Mouse (Mus musculus): ENCODE data around the gene Eif4e2.

The Eif4e2 gene

DNA sequence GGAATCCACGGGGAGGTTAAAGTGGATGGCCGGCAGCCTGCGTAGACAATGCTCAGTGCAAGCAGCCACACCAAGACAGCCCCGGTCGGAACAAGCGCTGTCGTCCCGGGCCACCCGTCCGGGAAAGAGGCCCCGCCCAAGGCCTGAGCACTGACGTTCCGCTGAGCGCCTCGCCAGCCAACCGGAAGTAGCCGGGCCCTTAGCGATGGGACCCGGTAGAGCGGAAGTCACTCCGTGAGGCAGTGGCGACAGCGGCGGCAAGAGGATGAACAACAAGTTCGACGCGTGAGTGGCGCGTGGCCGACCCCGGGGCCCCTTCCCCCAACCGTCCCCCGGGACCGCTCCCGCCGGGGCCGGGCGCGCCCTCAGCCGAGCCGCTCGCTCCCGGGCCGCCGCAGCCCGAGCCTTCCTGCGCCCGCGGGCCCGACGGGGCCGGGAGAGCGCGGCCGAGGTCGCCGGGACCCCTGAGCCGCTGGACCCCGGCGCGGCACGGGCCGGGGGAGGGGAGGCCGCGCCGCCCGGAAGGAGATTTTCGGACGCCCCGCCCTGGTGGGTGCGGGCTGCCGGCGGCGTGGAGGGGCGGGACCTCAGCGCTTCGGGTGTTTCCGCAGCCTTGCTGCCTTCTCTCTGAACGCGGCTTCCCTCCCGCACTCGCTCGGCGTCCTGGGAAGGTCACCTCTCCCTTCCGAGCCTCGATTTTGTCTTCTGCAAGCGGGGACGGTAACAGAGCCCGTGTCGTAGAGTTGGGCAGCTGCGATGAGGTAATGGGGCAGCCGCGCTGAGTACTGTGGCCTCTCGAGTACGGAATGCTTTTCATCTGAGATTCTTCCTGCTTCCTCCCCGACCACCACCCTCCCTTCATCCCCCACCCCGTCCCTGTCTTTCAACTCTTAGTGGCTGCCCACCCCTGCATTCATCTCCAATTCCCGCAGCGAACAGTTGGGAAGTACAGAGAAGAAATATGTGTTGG lies at the start of gene Eif4e2:
Gene Eif4e2, plus strand, starts transcription at position 180 of the 970 bp plus-strand sequence.
- peak; percentile 94 for DNase-seq (ENCODE audit: low read depth)

DNA sequence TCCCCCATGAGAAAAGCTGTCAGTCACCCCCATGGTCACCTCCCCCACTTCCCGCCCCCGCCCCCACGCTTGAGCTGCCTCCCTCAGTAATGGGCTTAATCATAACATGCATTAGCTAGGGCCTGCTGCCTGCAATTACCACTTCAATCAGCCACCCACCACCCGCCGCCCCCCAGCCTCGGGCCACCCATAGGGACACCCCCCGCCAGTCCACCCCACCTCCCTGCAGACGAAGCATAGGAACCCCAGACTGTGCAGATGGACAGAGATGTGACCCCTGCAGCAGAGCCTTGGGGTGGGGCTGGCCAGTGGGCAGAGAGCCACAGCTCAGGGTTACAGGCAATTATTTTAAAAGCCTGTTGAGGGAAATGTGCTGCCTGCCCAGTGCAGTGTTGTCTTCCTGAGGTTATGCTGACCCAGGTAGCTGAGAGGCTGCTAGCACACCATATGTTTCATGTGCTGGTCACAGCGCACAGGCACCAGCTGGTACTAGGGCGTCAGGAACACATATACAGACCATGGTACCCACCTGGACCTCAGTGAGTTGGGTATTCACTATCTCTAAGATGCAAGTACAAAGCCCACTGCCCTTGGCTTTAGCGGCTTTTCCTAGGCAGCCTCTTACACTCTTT lies 49.4 kb upstream of the Eif4e2 start:
- DNase-seq (ENCODE audit: low read depth): no peak

DNA sequence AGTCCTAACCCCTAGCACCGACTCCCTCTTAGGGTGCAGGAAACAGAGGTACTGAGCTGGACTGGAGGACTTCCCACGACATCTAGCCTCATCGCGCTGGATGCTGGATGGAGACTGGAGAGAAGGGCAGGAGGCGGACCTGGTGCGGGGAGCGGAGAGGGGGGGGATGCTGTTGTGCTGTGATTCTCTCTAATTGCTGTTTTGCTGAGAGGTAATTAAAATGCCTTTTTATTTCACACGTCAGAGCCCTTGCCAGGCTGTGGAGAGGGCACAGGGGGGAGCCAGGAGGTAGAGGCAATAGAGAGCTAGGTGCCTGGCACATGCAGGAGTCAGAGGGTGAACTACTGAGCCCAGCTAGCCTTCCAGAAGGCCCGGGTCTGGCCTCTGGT lies 48.9 kb upstream of the Eif4e2 start:
- no peak for DNase-seq (ENCODE audit: low read depth)

DNA sequence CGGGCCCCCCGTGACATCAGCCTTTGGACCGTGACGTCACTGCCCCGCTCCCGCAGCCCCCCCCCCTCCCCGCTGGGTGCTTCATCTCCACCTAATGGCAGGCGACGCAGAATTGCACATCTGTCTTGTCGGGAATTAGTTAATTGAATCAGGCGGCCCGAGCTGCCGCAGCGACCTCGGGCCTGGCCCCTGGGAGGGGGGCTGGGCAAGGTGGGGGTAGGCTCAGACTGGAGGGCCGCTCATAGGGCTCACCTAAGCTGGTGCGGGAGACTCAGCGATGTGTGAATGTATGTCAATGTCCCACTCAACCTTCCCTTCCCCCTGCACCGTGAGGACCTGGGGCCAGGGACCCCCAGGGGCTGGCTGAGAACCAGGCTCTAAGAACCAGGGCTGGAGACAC lies 43.3 kb upstream of the Eif4e2 start:
- no peak for DNase-seq (ENCODE audit: low read depth)

DNA sequence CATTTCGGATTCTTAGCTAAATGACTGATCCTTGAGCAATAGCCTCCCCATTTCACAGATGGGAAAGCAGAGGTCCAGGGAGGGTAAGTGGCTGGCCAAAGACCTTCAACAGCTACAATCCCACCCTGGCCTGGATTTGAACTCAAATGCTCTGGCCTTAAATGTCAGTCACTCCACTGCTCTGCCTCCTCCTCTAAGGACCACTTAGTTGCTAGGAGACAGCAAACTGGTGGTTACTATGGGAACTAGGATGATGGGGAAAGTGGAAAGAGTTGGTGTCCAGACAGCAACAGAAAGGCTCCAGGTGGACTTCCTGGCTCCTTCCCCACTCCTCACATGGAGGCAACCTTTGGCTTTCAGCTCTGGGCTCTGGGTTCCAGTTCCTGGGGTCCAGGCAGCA lies 42.4 kb upstream of the Eif4e2 start:
- no peak for DNase-seq (ENCODE audit: low read depth)

DNA sequence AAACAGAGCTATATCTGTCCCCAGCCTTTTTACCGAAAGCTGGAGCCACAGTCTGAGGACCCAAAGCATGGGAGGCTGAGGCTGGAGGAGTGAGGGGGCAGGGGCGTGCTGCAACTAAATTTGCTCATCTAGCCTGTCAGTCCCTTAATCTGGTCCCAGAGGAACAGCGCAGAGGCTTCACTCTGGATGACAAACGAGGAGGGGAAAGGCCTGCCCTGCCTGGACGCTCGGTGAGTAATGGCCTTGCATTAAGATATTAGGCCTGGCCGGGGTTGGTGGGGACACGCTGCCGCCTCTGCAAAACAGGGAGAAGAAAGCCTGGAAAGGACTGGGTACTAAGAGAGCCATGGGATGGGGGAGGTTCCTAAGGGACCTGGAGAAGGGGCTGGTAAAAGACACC lies 41.4 kb upstream of the Eif4e2 start:
- DNase-seq (ENCODE audit: low read depth): no peak

DNA sequence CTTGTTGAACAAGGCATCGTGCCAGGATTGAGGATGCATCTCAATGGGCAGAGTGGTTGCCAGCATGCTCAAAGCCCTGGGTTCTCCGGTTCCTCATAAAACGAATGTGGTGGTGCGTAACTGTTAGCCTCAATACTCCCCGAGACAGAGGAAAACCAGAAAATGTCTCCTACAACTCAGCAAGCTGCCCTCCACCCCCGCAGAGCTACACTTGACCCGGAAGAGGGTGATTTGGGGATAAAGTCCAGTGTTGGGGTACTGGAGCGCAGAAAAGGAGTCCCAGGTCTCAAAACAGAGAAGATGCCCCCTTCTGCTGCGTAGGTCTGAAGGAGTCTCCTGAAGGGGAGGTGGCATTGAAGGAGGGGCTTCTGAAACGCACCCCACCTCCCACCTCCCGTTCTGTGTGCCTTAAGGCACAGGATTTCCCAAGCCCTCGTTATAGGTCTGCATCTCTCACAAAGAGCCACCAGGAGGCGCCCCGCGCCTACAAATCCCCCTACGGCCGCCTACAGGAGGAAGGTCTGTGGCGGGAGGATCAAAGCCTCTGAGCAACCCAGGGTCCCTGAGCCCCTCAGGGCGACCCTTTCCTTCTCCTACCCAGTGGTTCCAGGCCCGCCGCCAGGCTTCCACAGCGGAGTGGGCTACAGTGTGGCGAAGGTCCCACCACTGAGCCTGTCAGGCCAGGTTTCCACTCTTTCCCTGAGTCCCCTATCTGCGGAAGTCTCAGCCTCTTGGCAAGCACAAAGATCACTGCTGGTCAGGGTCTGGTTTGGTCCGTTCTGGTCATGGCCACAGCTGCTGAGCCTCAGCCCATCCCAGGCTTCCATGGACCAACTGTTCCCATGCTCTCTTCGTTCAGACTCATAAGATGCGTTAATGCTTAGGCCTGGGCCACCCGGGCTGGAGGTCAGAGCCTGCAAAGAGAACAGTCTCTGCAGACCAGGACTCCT lies 39.4 kb upstream of the Eif4e2 start:
- peak; percentile 74 for DNase-seq (ENCODE audit: low read depth)

DNA sequence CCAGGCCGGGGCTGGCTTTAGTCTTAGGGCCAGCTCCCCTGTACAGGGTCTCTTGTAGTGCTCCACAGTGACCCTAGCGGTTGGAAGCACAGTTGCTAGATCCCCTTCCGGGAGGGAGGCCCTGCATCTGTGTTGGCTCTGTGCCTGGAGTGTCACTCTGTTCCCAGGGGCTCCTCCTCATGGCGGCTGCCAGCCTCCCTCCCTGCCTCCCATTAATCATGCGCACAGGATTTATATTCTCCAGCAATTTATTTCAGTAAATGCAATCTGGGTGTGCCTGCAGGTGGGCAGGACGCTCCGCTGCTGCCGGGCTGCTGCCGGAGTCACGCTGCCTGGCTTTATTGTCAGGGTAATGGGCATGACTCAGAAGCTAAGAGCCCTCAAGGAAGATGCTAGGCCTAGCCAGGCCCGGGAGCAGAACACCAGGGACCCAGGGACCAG lies 37.8 kb upstream of the Eif4e2 start:
- peak; percentile 65 for DNase-seq (ENCODE audit: low read depth)

DNA sequence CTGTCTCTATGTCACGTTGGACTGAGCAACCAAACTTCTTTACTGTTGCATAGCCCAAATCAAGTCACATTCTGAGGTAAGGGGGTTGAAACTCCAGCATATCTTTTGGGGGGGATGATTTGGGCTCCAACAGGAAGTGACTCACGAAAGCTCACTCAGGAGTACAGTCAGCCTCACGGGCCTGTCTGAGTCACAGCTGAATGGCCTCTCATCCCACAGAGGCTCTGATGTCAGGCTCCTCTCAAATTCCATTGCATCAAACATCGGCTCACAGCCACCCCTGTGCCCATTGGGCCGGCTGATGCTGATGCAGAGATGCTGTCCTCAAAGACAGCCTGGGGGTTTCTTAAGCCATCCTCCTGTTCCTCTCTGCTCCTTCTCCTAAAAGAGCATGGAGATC lies 32.8 kb upstream of the Eif4e2 start:
- DNase-seq (ENCODE audit: low read depth): peak; percentile 94

DNA sequence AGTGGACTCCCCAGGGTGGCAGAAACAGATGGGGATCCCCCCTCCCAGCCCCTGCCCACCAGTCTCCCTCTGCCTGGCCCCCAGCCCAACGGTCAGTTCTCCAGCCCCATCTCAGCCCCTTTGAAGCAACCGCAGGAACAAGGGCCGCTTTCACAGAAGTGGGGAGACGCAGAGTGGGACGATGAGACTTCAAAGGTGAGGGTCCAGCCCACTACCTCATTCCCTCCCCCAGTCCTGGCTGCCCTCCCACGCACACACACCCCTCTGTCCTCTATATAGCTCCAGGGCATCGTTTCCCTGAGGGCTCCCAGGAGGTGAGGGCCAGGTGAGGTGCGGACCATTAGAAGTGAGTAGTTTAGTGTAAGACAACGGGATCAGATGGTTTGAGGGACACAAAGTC lies 30.7 kb upstream of the Eif4e2 start, which contains the start of gene Prss56:
Gene Prss56, plus strand, starts transcription at position 301 of the 400 bp plus-strand sequence.
- DNase-seq (ENCODE audit: low read depth): no peak

DNA sequence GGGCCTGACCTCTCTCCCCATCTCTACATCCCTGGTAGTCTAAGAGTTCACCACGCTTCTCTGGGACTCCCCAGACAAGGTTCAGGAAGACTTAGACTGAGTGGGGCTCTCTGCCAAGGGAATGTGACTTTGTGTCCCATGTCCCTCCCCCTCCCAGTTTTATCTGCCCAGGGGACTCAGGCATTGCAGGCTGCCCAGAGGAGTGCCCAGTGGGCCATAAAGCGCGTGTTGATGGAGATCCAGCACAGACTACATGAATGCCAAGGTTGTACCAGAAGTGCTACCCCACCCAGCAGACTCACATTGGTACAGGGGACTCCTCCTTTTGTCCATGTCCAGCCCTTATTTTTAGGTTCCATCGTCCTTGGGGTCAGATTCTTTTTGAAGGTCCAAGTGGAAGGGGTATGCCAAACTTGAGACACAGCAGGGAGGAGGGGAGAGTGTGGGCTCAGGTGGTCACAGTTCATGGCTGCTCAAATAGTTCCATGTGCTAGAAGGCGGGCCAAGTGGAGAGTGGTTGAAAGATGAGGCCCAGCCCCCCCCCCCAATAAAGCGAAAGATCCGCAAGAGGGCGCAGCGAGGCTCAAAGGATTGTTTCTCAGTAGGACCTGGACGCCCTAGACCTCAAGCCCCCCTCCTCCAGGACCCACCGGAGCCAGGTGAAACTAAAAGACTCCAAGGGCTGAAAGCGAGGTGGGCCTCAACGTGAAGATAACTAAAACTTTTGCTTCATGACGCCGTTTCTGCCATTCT lies 29.5 kb upstream of the Eif4e2 start:
- no peak for DNase-seq (ENCODE audit: low read depth)

DNA sequence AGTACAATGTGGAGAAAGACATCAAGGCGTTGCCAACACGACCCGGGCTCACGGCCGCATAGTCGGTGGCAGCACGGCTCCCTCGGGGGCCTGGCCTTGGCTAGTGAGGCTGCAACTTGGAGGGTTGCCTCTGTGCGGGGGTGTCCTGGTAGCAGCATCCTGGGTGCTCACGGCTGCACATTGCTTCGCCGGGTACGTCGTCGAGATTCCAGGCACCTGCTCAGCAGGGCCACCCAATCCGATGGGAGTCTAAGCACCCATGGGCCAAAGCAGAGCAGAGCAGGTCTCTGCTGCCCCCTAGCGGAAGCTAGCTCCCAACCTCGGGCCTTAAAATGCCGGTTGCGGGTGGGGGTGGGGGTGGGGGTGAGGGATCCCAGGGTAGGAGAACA lies 29.0 kb upstream of the Eif4e2 start:
- peak; percentile 53 for DNase-seq (ENCODE audit: low read depth)

DNA sequence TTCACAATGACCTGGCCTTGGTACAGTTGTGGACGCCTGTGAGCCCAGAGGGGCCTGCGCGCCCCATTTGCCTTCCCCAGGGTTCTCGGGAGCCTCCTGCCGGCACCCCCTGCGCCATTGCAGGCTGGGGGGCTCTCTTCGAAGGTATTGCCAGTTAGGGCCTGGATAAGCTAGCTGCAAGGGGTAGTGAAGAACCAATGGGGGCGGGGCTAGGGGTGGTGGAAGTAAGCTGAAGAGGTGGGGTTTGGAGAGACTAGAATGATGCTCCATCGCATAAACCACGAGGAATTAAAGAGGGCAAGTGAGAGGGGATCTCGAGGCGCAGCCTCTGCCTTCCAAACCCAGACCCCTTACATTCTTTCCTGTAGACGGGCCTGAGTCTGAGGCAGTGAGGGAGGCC lies 28.2 kb upstream of the Eif4e2 start:
- no peak for DNase-seq (ENCODE audit: low read depth)

DNA sequence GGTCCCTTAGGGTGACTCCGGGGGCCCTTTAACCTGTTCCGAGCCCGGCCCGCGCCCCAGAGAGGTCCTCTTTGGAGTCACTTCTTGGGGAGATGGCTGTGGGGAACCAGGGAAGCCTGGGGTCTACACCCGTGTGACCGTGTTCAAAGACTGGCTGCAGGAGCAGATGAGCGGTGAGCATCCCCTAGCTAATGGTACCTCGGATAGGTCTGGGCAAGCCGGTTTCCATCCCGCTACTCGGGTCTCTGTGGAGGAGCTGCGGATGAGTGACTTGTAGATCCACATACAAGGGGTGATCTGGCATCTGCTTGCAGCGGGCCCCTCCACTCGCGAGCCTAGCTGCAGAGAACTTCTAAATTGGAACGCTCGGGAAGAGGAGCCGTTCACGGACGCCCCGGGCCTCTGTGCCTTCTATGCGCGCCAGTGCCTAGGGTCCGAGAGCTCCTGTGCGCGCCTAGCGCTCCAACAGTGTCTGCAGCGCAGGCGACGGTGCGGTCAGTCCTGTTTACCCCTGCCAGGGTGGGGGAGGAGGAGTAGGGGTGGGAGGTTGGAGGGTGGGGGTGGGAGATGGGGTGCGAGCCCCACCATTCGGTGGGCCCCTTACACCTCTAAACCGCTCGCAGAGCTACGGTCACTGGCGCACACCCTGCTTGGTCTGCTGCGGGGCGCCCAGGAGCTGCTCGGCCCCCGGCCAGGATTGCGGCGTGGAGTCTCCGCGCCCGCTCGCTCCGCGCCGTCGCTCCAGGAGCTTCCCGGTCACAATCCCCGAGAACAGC lies 27.3 kb upstream of the Eif4e2 start:
- no peak for DNase-seq (ENCODE audit: low read depth)

DNA sequence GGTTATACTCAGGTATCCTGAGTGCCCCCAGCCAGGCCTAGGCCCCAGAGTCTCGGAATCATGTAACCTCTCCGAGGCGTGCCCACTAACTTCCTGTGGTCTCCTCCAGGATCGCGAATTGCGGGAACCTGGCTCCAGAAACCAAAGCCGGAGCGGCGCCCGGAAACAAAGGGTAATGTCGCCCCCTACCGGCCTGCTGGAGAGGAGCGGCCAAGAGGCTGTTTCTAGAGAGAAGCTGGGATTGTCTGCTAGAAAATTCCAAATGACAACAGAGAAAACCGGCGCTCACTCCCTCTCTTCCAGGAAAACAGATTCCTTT lies 26.7 kb upstream of the Eif4e2 start:
- DNase-seq (ENCODE audit: low read depth): peak; percentile 58

DNA sequence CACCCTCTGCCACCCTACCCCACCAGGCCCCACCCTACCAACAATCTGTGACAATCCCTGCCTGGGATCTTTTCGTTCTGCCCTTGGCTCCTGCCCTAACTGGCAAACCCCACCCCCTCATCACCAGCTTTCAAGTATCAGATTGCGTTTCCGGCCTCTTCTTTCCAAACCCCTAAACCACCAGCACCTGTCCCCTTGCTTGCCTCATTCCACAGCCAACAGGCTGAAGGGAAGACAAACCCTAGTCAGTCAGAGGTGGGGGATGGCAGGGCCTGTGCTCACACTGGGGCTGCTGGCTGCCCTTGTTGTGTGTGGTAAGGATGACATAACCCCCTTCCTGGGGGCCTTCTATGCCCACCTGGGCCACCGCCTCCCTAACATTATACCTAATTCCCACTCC lies 23.3 kb upstream of the Eif4e2 start, which contains the start of gene Chrnd:
Gene Chrnd, plus strand, starts transcription at position 179 of the 400 bp plus-strand sequence.
- DNase-seq (ENCODE audit: low read depth): peak; percentile 64

DNA sequence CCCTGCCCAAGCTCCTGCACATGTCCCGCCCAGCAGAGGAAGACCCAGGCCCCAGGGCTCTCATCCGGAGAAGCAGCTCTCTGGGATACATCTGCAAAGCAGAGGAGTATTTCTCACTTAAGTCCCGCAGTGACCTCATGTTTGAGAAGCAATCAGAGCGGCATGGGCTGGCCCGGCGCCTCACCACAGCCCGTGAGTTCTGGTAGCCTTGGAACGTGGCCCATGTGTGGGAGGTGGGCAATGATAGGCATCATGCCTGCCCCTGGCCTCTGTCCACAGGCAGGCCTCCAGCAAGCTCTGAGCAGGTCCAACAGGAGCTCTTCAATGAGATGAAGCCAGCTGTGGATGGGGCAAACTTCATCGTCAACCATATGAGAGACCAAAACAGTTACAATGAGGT lies 16.4 kb upstream of the Eif4e2 start:
- DNase-seq (ENCODE audit: low read depth): no peak

DNA sequence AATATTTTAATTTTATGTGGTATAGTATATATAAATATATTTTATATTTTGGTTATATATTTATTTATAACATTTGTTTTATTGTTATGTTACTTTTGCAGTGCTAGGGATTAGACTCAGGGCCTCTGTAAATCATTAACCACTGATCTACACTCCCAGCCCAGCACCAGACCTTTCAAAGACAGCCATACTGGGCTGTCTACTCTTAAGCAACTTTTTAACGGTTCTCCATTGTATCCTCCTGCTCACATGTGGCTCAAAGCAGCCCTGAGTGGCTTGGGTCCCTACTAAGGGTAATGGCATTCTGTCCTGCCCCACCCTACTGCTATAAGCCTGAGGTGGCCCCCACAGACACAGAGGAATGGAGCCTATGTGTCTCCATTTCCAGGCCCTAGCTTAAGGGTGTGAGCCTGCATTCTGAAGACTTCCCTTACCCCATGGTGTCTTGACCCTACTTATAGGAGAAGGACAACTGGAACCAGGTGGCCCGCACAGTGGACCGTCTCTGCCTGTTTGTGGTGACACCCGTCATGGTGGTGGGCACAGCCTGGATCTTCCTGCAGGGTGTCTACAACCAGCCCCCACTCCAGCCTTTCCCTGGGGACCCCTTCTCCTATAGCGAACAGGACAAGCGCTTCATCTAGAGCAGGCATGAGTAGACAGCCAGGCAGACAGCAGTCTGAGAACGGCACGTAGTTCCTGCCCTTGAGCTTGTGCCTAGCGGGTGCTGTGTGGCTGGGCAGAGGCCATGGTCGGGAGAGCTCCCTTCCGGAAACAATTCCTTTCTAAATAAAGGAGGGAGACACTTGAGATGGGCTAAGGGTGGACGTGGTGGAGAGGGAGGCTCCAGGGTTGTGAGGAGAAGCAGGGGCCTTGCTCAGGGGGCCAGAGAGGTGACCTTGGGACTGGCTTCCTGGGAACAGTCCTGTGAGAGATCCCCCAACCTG lies 15.3 kb upstream of the Eif4e2 start:
- no peak for DNase-seq (ENCODE audit: low read depth)

DNA sequence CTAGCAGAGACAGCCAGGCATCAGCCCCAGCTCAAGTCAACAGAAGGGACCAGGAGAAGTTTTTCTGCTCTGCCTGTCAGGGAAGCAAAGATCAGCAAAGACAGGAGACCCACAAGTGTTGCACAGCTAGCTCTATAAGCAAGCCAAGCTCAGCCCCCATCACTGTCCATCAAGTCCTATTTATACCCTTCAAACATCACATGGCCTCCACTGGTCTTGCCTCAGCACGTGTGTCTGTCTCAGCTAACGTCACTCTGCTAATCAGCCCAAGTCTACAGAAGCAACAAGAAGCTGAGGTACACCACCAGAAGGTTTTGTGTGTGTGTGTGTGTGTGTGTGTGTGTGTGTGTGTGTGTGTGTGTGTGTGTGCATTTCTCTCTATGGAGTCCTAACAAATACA lies 12.9 kb upstream of the Eif4e2 start:
- no peak for DNase-seq (ENCODE audit: low read depth)

DNA sequence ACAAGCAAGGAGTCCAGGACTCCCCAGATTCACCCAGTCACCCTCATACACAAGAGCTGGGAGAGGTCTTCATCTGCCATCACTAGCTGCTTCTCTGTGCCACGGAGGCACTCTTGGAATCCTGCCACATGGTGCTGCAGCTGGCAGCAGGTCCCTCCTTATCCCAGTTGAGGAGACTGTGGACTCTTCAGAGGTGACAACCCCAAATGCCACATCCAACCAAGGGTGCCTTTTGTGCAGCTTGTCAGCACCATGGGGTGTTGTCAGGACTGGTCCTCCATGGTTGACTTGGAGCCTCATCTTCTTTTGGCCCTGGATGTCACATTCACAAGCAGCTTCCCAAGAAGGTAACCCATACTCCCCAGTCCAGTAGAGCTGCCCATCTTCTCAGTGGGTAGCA lies 11.9 kb upstream of the Eif4e2 start:
- no peak for DNase-seq (ENCODE audit: low read depth)
